Mouse (Mus musculus) thymus, adult 2 months (tissue): Measurements from ENCODE around the gene Lyst.

Experiments
- CTCF ChIP-seq: fragments of 200-500 bp; IDR thresholded peaks from 2 replicates; pipeline ENCODE4 v1.5.1; 2012; ENCODE audit warnings: mild to moderate bottlenecking, control low read depth, low read length, moderate library complexity, borderline replicate concordance; ENCODE audit not compliant: control insufficient read depth, poor library complexity, insufficient read depth; ENCODE audit errors: extremely low read depth
- POLR2A ChIP-seq: fragments of 200-500 bp; IDR thresholded peaks from 2 replicates; pipeline ENCODE4 v1.6.1; 2012; ENCODE audit warnings: mild to moderate bottlenecking, low read length, control low read depth, moderate library complexity; ENCODE audit not compliant: control insufficient read depth, poor library complexity, insufficient read depth; ENCODE audit errors: extremely low read depth

DNA sequence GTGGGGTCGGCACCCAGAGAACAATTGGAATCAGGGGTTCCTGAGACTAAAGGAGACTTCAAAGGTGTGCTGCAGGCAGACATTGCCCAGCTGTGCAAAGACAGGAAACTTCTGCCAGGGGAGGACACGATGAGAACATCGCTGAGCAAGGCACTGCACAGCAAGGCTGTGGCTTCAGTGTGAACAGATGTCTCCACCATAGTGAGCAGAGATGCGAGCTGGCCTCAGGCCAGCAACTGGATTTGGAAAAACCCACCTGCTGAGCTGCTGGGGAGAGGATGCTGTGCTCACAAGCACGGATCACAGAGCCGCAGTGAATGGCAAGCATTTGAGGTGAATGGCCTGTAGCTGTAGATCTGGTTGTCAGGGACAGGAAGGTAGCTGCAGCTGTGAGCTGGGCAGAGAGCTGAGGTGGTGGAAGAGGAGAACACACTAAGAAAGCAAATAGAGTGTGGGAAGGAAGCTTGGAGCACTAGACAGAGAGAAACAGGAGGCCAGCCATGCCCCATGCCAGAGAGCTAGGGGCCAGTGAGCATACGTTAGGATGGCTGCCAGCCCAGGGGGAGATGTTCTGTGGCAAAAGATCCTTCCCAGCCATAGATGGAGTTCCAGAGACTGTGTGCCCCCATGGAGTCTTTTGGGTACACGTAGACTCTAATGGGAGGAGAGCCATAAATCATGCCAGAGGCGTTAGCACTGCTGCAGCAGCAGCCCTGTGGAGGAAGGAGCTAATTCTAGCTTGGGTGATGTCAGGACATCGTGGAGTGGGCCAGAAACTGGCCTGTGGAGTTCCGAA, 218.3 kb downstream of the Lyst start:
- TF ChIP-seq CTCF (no peak), POLR2A (no peak)
